Mouse (Mus musculus): ENCODE measurements around the gene Chuk. TPM values are rescaled to one million over a fixed set of nuclear protein-coding genes. Genes with fewer than 3 reads are reported as not detected.

The Chuk gene
- polyA plus RNA-seq (2015; fragmentation: Nextera tagmentation; extraction: Ambion mirVana): 28.2 and 29.5 TPM in 2 replicates

DNA sequence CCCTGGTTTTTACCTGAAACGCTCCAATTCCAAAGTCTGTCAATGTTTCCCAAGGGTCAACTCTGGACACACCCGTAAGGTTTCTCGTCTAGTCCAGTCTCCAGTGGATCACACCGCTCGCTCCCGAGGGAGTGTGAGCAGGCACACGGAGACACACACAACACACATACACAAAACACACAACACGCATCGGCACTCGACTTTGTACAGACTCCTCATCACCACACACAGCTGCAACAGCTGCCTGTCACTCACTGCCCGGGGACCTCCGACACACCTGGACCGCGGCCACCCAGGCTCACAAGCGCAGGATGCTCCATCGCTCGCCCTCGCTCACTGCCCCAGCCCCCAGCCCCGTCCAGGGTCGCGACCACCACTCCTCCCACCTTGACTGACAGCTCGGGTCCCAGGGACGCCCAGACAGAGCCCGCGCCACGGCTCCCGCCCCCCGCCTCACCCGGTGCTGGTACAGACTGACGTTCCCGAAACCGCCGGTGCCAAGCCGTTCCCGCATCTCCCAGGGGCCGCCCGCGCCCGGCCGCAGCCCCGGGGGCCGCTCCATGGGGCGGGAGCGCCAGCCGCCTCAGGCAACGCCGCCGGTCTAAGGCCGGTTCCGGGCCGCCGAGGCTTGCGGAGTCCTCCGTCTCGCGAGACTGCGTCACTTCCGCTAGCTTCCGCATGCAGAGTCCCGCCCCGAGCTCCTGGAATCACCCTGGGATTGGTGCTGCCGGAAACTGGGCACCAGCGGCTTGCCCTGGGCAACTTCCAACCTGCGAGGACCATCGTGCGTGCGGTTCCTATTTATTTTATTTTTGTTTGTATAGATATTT, at the start of gene Chuk:
Gene Chuk (minus strand): TSS at position 650 of the 830 bp plus-strand sequence.
- peak; percentile 96 for ATAC-seq (ENCODE audit: extremely low read depth, insufficient number of reproducible peaks, low FRiP score, low TSS enrichment)
- no peaks in the 10 kb centered on the region for H3K9me3 ChIP-seq
- H3K4me1 ChIP-seq: peaks cover 23% of the 10 kb centered on the region
- H3K27me3 ChIP-seq (replicated peaks): no peaks in the 10 kb centered on the region
- H3K4me2 ChIP-seq: peak within 1 kb of the TSS; percentile 95
- peak within 1 kb of the TSS; percentile 30 for H3K27ac ChIP-seq (replicated peaks)
- WGBS: under 1% methylated on average over 67 of the region's 67 CpGs
- H3K4me3 ChIP-seq: peak within 1 kb of the TSS; percentile 88
- peaks cover 34% of the 10 kb centered on the region for H3K36me3 ChIP-seq
- H3K9ac ChIP-seq: peak within 1 kb of the TSS; percentile 99

- Histone ChIP-seq H3K9ac (no peak overlapping the region), H3K4me3 (no peak overlapping the region), H3K4me1 (no peaks in the 10 kb centered on the region), H3K4me2 (no peak overlapping the region), H3K36me3 (no peaks in the 10 kb centered on the region), H3K9me3 (no peaks in the 10 kb centered on the region), H3K27ac (replicated peaks) (no peak overlapping the region), H3K27me3 (replicated peaks) (peaks cover 66% of the 10 kb centered on the region)
- ATAC-seq (ENCODE audit: extremely low read depth, insufficient number of reproducible peaks, low FRiP score, low TSS enrichment): no peak
- WGBS: 89% methylated on average over 10 of the region's 10 CpGs
These were observed 49.7 kb upstream of the Chuk start for GRCm38 (mm10) chr19:44157005-44157404.

- Histone ChIP-seq H3K9me3 (no peaks in the 10 kb centered on the region), H3K4me3 (no peak overlapping the region), H3K4me2 (no peak overlapping the region), H3K4me1 (no peaks in the 10 kb centered on the region), H3K36me3 (no peaks in the 10 kb centered on the region), H3K27ac (replicated peaks) (no peak overlapping the region), H3K27me3 (replicated peaks) (peaks cover 78% of the 10 kb centered on the region), H3K9ac (no peak overlapping the region)
- ATAC-seq (ENCODE audit: extremely low read depth, insufficient number of reproducible peaks, low FRiP score, low TSS enrichment): no peak
- WGBS: 65% methylated on average over 5 of the region's 5 CpGs
These were observed 46.5 kb upstream of the Chuk start for GRCm38 (mm10) chr19:44153781-44154180.

- 61% methylated on average over 2 of the region's 2 CpGs for WGBS
- H3K9me3 ChIP-seq: no peaks in the 10 kb centered on the region
- H3K4me1 ChIP-seq: peaks cover 10% of the 10 kb centered on the region
- peaks cover 42% of the 10 kb centered on the region for H3K27me3 ChIP-seq (replicated peaks)
- H3K36me3 ChIP-seq: peaks cover 6% of the 10 kb centered on the region
- H3K27ac ChIP-seq (replicated peaks): no peak overlapping the region
- H3K9ac ChIP-seq: no peak overlapping the region
- no peak overlapping the region for H3K4me2 ChIP-seq
- ATAC-seq (ENCODE audit: extremely low read depth, insufficient number of reproducible peaks, low FRiP score, low TSS enrichment): no peak
- no peak overlapping the region for H3K4me3 ChIP-seq
These were observed 41.7 kb upstream of the Chuk start for GRCm38 (mm10) chr19:44148991-44149390.

DNA sequence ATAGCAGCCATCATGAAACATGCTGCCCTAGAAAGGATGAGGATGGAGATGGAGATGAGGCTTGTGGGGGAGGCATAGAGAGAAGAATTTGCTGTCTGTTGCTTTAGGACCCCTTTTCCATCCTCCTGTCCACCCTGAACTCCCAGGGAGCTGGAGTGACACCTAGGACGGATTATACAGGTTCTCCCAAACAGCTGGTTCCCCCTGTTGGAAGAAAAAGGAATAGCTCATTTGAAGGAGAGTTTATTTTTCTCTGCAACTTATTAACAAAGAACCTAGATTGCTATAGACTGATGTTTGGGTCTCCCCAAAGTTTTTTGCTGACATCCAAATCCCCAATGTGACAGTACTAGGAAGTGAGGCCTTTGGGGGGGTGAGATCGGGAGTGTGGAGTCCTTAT, 41.1 kb upstream of the Chuk start:
- Histone ChIP-seq H3K4me1 (peaks cover 10% of the 10 kb centered on the region), H3K36me3 (peaks cover 13% of the 10 kb centered on the region), H3K27me3 (replicated peaks) (peaks cover 36% of the 10 kb centered on the region), H3K4me3 (no peak overlapping the region), H3K9ac (no peak overlapping the region), H3K27ac (replicated peaks) (no peak overlapping the region), H3K4me2 (no peak overlapping the region), H3K9me3 (no peaks in the 10 kb centered on the region)
- no peak for ATAC-seq (ENCODE audit: extremely low read depth, insufficient number of reproducible peaks, low FRiP score, low TSS enrichment)
- 24% methylated on average over 2 of the region's 2 CpGs for WGBS

- ATAC-seq (ENCODE audit: extremely low read depth, insufficient number of reproducible peaks, low FRiP score, low TSS enrichment): no peak
- Histone ChIP-seq H3K4me2 (no peak overlapping the region), H3K36me3 (peaks cover 27% of the 10 kb centered on the region), H3K9ac (no peak overlapping the region), H3K9me3 (no peaks in the 10 kb centered on the region), H3K4me3 (no peak overlapping the region), H3K27me3 (replicated peaks) (peaks cover 25% of the 10 kb centered on the region), H3K4me1 (peaks cover 10% of the 10 kb centered on the region), H3K27ac (replicated peaks) (no peak overlapping the region)
- 90% methylated on average over 8 of the region's 8 CpGs for WGBS
These were observed 39.7 kb upstream of the Chuk start for GRCm38 (mm10) chr19:44146951-44147350.

DNA sequence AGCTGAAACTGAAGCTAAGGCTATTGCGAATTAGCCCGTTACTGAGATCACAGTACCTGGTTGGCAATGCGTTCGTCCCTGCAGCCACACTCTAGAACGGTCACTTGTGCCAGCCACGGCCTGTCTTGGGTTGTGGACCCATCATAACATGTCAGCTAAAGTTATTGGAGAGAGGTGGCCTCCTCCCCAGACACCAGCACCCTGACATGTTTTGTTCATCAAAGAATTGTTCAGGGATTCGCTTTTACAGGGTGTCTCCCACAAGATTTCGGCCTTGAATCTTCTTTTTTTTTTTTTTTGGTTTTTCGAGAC, 39.2 kb upstream of the Chuk start:
- WGBS: 65% methylated on average over 9 of the region's 9 CpGs
- no peaks in the 10 kb centered on the region for H3K9me3 ChIP-seq
- peaks cover 10% of the 10 kb centered on the region for H3K4me1 ChIP-seq
- peak overlapping the region; percentile 87 for H3K9ac ChIP-seq
- peak overlapping the region; percentile 85 for H3K4me3 ChIP-seq
- H3K4me2 ChIP-seq: peak overlapping the region; percentile 87
- ATAC-seq (ENCODE audit: extremely low read depth, insufficient number of reproducible peaks, low FRiP score, low TSS enrichment): no peak
- H3K27ac ChIP-seq (replicated peaks): no peak overlapping the region
- H3K36me3 ChIP-seq: peaks cover 31% of the 10 kb centered on the region
- H3K27me3 ChIP-seq (replicated peaks): peaks cover 23% of the 10 kb centered on the region

DNA sequence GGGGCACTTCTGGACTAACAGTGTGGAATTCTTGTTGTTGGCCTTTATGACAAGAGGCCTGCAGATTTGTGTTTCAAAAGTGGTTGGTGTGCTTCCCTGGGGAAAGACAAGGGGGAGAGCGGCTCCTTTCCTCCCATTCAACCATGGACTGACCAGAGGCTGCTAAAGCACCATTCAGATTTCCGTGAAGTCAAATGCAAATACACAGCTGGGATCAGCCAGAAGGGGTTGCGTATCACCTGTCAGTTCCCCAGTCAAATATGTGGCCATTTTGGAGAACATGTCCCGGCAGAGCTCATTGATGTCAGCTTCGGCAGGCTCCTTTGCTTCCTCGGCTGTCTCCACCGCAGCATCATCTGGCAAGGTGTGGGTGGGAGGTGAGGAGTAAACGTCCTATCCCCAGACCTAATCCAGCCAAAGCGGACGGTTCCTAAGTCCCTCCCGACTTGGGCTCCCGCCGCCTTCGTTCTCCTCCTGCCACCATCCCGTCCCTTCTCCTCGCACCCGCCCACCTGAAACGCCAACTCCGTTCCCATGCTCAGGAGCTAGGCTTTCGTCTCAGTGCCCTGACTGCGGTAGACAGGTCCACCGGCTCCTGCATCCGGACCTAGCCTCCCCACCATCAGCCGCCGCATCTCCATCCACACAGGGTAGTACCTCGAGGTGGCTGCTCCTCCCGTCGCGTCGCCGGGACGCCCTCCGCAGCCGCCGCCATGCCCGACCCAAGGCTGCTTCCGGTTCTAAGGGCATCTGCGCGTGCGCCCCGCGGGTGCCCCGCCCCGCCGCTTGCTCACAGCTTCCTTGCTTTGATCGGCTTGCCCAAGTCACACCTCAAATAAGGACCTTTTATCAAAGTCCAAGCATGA, 38.7 kb upstream of the Chuk start, which contains the start of gene Bloc1s2:
Gene Bloc1s2 (minus strand): TSS at position 745 of the 866 bp plus-strand sequence.
- H3K36me3 ChIP-seq: peaks cover 37% of the 10 kb centered on the region
- no peak for ATAC-seq (ENCODE audit: extremely low read depth, insufficient number of reproducible peaks, low FRiP score, low TSS enrichment)
- H3K4me3 ChIP-seq: peak within 1 kb of the TSS; percentile 85
- peaks cover 10% of the 10 kb centered on the region for H3K4me1 ChIP-seq
- WGBS: 4% methylated on average over 46 of the region's 46 CpGs
- H3K4me2 ChIP-seq: peak within 1 kb of the TSS; percentile 87
- H3K9me3 ChIP-seq: no peaks in the 10 kb centered on the region
- H3K27ac ChIP-seq (replicated peaks): 0 out of 2 replicates have a peak within 1 kb of the TSS, but pooled peaks have one; percentile 28
- peak within 1 kb of the TSS; percentile 87 for H3K9ac ChIP-seq
- peaks cover 18% of the 10 kb centered on the region for H3K27me3 ChIP-seq (replicated peaks)

- peaks cover 10% of the 10 kb centered on the region for H3K4me1 ChIP-seq
- WGBS: 84% methylated on average over 9 of the region's 9 CpGs
- H3K4me2 ChIP-seq: no peak overlapping the region
- H3K4me3 ChIP-seq: no peak overlapping the region
- H3K27me3 ChIP-seq (replicated peaks): peaks cover 5% of the 10 kb centered on the region; the same call in 1 of the 2 replicates
- no peak overlapping the region for H3K9ac ChIP-seq
- ATAC-seq (ENCODE audit: extremely low read depth, insufficient number of reproducible peaks, low FRiP score, low TSS enrichment): no peak
- H3K27ac ChIP-seq (replicated peaks): no peak overlapping the region
- H3K36me3 ChIP-seq: peaks cover 51% of the 10 kb centered on the region
- no peaks in the 10 kb centered on the region for H3K9me3 ChIP-seq
These were observed 37.1 kb upstream of the Chuk start for GRCm38 (mm10) chr19:44144366-44144765.

DNA sequence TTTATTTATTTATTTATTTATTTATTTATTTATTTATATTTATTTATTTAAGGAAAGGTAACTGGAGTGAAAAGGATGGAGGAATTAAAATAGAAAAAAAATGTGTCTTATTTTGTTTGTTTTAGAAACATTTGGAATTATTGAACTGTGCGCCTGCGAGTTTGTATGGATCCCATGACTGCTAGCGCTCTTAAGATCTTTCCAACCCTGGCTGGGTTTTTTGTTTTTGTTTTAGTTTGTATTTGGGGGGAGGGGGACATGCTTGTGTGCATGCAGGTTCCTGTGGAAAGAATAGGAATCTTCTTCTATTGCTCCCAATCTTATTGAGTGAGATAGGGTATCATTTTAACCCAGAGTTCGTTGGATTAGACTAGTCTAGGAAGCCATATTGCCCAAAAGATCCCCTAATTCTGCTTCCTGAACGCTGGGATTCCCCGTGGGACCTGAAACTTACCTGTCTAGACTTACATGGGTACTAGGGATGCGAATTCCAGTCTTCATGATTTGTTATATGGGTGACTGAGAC, 28.7 kb upstream of the Chuk start:
- WGBS: 31% methylated on average over 7 of the region's 7 CpGs
- Histone ChIP-seq H3K9ac (no peak overlapping the region), H3K4me1 (peaks cover 11% of the 10 kb centered on the region), H3K27me3 (replicated peaks) (no peaks in the 10 kb centered on the region), H3K4me2 (peak overlapping the region; percentile 89), H3K36me3 (peaks cover 46% of the 10 kb centered on the region), H3K9me3 (no peaks in the 10 kb centered on the region), H3K4me3 (peak overlapping the region; percentile 79), H3K27ac (replicated peaks) (peak overlapping the region; percentile 98; the same call in 1 of the 2 replicates)
- ATAC-seq (ENCODE audit: extremely low read depth, insufficient number of reproducible peaks, low FRiP score, low TSS enrichment): no peak
